Mouse (Mus musculus) stomach, embryonic 15.5 days (tissue): ENCODE measurements around the gene Gabarapl2. TPM values are rescaled to one million over a fixed set of nuclear protein-coding genes. Genes with fewer than 3 reads are reported as not detected.
A peak's percentile ranks its signal among the peaks of the same experiment; 100 is the strongest.

ENCODE experiments used
- ATAC-seq: fragments of 200-750 bp; cut with Nextera tagmentation; 2 replicates; pipeline ENCODE4 v1.8.0; 2017; ENCODE audit warnings: low read depth, moderate number of reproducible peaks, moderate TSS enrichment; ENCODE audit not compliant: insufficient read depth, low FRiP score
- H3K27ac ChIP-seq: fragments of 300-500 bp; sonication (generic); 2 replicates; pipeline ENCODE4 v1.5.1; 2015; ENCODE audit warnings: mild to moderate bottlenecking, inconsistent platforms
- H3K27me3 ChIP-seq: fragments of 300-500 bp; sonication (generic); replicated peaks from 2 replicates; pipeline ENCODE4 v1.6.1; 2015; ENCODE audit warnings: inconsistent platforms
- H3K36me3 ChIP-seq: fragments of 300-500 bp; sonication (generic); 2 replicates; pipeline ENCODE4 v1.6.1; 2015; ENCODE audit warnings: inconsistent platforms
- H3K4me1 ChIP-seq: fragments of 300-500 bp; sonication (generic); 2 replicates; pipeline ENCODE4 v1.6.1; 2015; ENCODE audit warnings: inconsistent platforms
- H3K4me2 ChIP-seq: fragments of 300-500 bp; sonication (generic); 2 replicates; pipeline ENCODE4 v1.6.1; 2015; ENCODE audit warnings: mild to moderate bottlenecking, inconsistent platforms
- H3K4me3 ChIP-seq: fragments of 300-500 bp; sonication (generic); replicated peaks from 2 replicates; pipeline ENCODE4 v1.5.1; 2015; ENCODE audit warnings: inconsistent platforms
- H3K9ac ChIP-seq: fragments of 300-500 bp; sonication (generic); 2 replicates; pipeline ENCODE4 v1.6.1; 2015; ENCODE audit warnings: inconsistent platforms
- H3K9me3 ChIP-seq: fragments of 300-500 bp; sonication (generic); 2 replicates; pipeline ENCODE4 v1.6.1; 2016; ENCODE audit warnings: inconsistent platforms
- WGBS: fragments of 180-500 bp; shearing (Covaris S2); methylation state at CpG from one replicate; pipeline ENCODE4 v1.1.7; 2015; 5-methylcytosine and 5-hydroxymethylcytosine counted together
- polyA plus RNA-seq: library from polyadenylated mRNA; unstranded; fragments of >200 nt; fragmentation: Nextera tagmentation; extraction: Ambion mirVana; gene quantifications from 2 replicates; pipeline ENCODE4 v1.2.1, GENCODE M21; 2015

Gabarapl2 gene
- polyA plus RNA-seq, 1 experiment from 2014 or later: 205 TPM

GRCm38 (mm10) chr8:111939516-111940142 lies 874 bp upstream of the Gabarapl2 start:
- Histone ChIP-seq H3K9ac (no peak overlapping the region), H3K27me3 (no peaks in the 10 kb centered on the region), H3K27ac (peak overlapping the region; percentile 83), H3K4me3 (peak overlapping the region; percentile 87), H3K9me3 (no peaks in the 10 kb centered on the region), H3K4me1 (peaks cover 18% of the 10 kb centered on the region), H3K36me3 (0 out of 2 replicates have a peak, but pooled peaks cover 11% of the 10 kb centered on the region), H3K4me2 (peak overlapping the region; percentile 96)
- WGBS: 3% methylated on average over 10 of the region's 10 CpGs
- peak; percentile 90 for ATAC-seq

GRCm38 (mm10) chr8:111941101-111941454 lies 575 bp downstream of the Gabarapl2 start:
- Histone ChIP-seq H3K27me3 (no peaks in the 10 kb centered on the region), H3K4me3 (peak overlapping the region; percentile 87), H3K4me2 (peak overlapping the region; percentile 96), H3K9me3 (no peaks in the 10 kb centered on the region), H3K27ac (peak overlapping the region; percentile 83), H3K36me3 (peaks cover 21% of the 10 kb centered on the region; the same call in 1 of the 2 replicates), H3K9ac (peak overlapping the region; percentile 67), H3K4me1 (peaks cover 18% of the 10 kb centered on the region)
- under 1% methylated on average over 23 of the region's 23 CpGs for WGBS
- 0 out of 2 replicates have a peak, but pooled peaks have one; percentile 19 for ATAC-seq

GRCm38 (mm10) chr8:111943544-111943943 lies 3.0 kb downstream of the Gabarapl2 start:
- no peak overlapping the region for H3K4me2 ChIP-seq
- no peaks in the 10 kb centered on the region for H3K27me3 ChIP-seq
- ATAC-seq: no peak
- H3K4me3 ChIP-seq: no peak overlapping the region
- H3K4me1 ChIP-seq: peaks cover 18% of the 10 kb centered on the region
- no peak overlapping the region for H3K9ac ChIP-seq
- no peak overlapping the region for H3K27ac ChIP-seq
- WGBS: 85% methylated on average over 2 of the region's 2 CpGs
- H3K36me3 ChIP-seq: peaks cover 27% of the 10 kb centered on the region
- no peaks in the 10 kb centered on the region for H3K9me3 ChIP-seq

DNA sequence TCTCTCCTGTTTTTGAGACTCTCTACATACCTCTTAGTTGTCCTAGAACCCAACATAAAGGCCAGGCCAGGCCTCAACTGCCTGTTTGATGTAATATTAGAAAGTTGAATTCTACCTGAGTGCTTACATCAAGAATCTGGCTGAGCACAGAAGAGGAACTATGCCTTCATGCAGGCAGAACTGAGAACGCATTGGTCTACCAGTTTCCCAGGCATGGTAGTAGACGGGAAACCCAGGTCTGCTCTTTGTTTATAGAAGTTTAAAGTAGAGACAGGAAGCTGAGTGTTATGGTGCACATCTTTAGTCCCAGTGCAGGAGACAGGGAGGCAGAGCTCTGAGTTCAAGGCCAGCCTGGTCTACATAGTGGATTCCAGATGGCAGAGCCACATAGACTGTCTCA lies 6.6 kb downstream of the Gabarapl2 start:
- 74% methylated on average over 2 of the region's 2 CpGs for WGBS
- no peak overlapping the region for H3K4me3 ChIP-seq
- no peak overlapping the region for H3K4me2 ChIP-seq
- peaks cover 36% of the 10 kb centered on the region for H3K36me3 ChIP-seq
- no peaks in the 10 kb centered on the region for H3K27me3 ChIP-seq
- no peak overlapping the region for H3K9ac ChIP-seq
- H3K9me3 ChIP-seq: no peaks in the 10 kb centered on the region
- no peak overlapping the region for H3K27ac ChIP-seq
- H3K4me1 ChIP-seq: 0 out of 2 replicates have a peak, but pooled peaks cover 1% of the 10 kb centered on the region
- ATAC-seq: no peak

DNA sequence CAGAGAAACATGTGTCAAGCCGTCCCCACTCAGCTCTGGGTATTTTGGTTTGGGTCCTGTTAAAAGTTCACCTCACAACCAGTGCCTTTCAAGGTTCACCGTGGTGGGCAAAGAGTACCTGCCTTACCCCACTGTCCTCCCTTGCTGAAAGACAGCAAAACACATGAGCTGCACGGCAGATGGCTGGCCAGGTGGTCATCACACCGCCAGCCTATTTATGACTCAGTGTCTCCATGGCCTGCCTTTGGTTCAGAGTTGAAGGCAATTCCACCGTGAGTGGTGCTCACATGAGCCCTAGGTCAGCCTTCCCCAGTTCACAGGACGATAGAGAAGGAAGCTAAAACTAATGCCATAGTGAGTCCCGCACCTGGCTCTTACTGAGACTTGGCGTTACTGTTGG lies 7.5 kb downstream of the Gabarapl2 start:
- Histone ChIP-seq H3K27me3 (no peaks in the 10 kb centered on the region), H3K9me3 (no peaks in the 10 kb centered on the region), H3K4me2 (no peak overlapping the region), H3K27ac (no peak overlapping the region), H3K9ac (no peak overlapping the region), H3K4me3 (no peak overlapping the region), H3K4me1 (no peaks in the 10 kb centered on the region), H3K36me3 (peaks cover 39% of the 10 kb centered on the region)
- ATAC-seq: no peak
- 89% methylated on average over 8 of the region's 8 CpGs for WGBS

GRCm38 (mm10) chr8:111950846-111951245 lies 10.3 kb downstream of the Gabarapl2 start:
- peaks cover 31% of the 10 kb centered on the region for H3K36me3 ChIP-seq
- H3K4me1 ChIP-seq: no peaks in the 10 kb centered on the region
- no peak overlapping the region for H3K9ac ChIP-seq
- no peak overlapping the region for H3K4me3 ChIP-seq
- H3K9me3 ChIP-seq: no peaks in the 10 kb centered on the region
- WGBS: 82% methylated on average over 3 of the region's 3 CpGs
- no peak overlapping the region for H3K4me2 ChIP-seq
- ATAC-seq: no peak
- H3K27me3 ChIP-seq: no peaks in the 10 kb centered on the region
- H3K27ac ChIP-seq: no peak overlapping the region

GRCm38 (mm10) chr8:111951317-111951716 lies 10.8 kb downstream of the Gabarapl2 start:
- no peaks in the 10 kb centered on the region for H3K9me3 ChIP-seq
- H3K9ac ChIP-seq: no peak overlapping the region
- peaks cover 27% of the 10 kb centered on the region for H3K36me3 ChIP-seq
- no peak overlapping the region for H3K4me2 ChIP-seq
- no peak overlapping the region for H3K4me3 ChIP-seq
- no peak for ATAC-seq
- no peaks in the 10 kb centered on the region for H3K4me1 ChIP-seq
- WGBS: 94% methylated on average over 7 of the region's 7 CpGs
- H3K27me3 ChIP-seq: no peaks in the 10 kb centered on the region
- no peak overlapping the region for H3K27ac ChIP-seq

GRCm38 (mm10) chr8:111951936-111952335 lies 11.4 kb downstream of the Gabarapl2 start:
- Histone ChIP-seq H3K4me1 (no peaks in the 10 kb centered on the region), H3K36me3 (peaks cover 28% of the 10 kb centered on the region), H3K27ac (no peak overlapping the region), H3K9me3 (no peaks in the 10 kb centered on the region), H3K9ac (no peak overlapping the region), H3K27me3 (no peaks in the 10 kb centered on the region), H3K4me2 (no peak overlapping the region), H3K4me3 (no peak overlapping the region)
- no peak for ATAC-seq
- WGBS: 94% methylated on average over 5 of the region's 5 CpGs

- H3K27me3 ChIP-seq: no peaks in the 10 kb centered on the region
- no peaks in the 10 kb centered on the region for H3K4me1 ChIP-seq
- no peaks in the 10 kb centered on the region for H3K9me3 ChIP-seq
- no peak overlapping the region for H3K4me3 ChIP-seq
- no peak overlapping the region for H3K27ac ChIP-seq
- 74% methylated on average over 4 of the region's 4 CpGs for WGBS
- no peak overlapping the region for H3K9ac ChIP-seq
- peaks cover 26% of the 10 kb centered on the region for H3K36me3 ChIP-seq
- H3K4me2 ChIP-seq: no peak overlapping the region
- no peak for ATAC-seq
These were observed 14.5 kb downstream of the Gabarapl2 start for GRCm38 (mm10) chr8:111954844-111955594.

GRCm38 (mm10) chr8:111955879-111956278 lies 15.4 kb downstream of the Gabarapl2 start:
- H3K9ac ChIP-seq: no peak overlapping the region
- no peaks in the 10 kb centered on the region for H3K4me1 ChIP-seq
- 81% methylated on average over 5 of the region's 5 CpGs for WGBS
- H3K4me3 ChIP-seq: no peak overlapping the region
- no peaks in the 10 kb centered on the region for H3K27me3 ChIP-seq
- H3K4me2 ChIP-seq: no peak overlapping the region
- no peaks in the 10 kb centered on the region for H3K9me3 ChIP-seq
- peaks cover 26% of the 10 kb centered on the region for H3K36me3 ChIP-seq
- no peak overlapping the region for H3K27ac ChIP-seq
- no peak for ATAC-seq

DNA sequence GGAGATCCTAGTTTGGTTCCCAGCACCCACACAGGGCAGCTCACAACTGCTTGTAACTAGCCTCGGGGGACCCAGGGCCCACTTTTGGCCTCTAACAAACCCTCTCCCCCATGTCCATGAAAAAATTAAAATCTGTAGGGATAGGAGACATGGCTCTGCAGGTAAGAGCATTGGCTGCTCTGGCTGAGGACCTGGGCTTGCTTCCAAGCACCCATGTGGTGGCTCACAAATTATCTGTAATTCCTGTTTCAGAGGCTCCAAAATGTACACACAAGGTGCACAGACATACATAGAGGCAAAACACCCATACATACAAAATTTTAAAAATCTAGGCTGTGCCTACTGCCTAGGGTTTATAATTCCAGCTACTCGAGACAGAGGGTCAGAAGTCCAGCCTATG lies 16.7 kb downstream of the Gabarapl2 start:
- Histone ChIP-seq H3K27ac (no peak overlapping the region), H3K9me3 (no peaks in the 10 kb centered on the region), H3K27me3 (no peaks in the 10 kb centered on the region), H3K4me2 (no peak overlapping the region), H3K4me1 (no peaks in the 10 kb centered on the region), H3K4me3 (no peak overlapping the region), H3K9ac (no peak overlapping the region), H3K36me3 (peaks cover 21% of the 10 kb centered on the region)
- ATAC-seq: no peak
- 91% methylated on average over 2 of the region's 2 CpGs for WGBS

DNA sequence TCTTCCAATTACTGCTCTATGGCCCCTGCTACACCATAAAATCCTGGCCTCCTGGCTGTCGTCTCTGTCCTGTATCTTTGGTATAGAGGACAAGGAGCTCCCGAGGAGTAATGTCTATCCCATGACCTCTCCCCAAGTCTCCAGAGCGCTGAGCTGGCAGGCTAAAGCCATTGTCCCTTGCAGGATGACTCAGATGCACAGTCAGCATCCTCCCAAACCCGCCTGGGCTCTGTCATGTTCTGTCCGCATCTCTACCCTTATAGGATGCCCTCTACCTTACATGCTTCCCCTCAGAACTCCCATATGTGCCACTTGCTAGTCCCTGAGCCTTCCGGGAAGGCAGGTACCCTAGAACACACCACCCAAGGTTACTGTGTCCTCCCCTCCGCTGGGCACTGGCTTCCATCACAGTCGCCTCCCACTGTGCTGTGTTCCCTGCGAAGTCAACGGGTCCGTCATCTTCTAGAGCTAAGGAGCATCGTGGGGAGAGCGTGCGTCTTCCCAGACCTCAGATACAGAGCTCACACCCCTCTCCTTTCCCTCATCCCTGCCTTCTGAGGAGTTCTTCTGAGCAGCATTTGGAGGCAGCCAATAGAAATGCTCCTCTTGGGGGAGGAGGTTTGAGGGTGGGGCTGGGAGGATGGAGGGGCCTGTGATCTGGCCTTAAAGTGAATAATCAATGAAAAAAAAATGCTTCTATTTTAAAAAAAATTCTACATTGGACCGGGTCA lies 20.3 kb downstream of the Gabarapl2 start:
- no peak overlapping the region for H3K4me2 ChIP-seq
- no peak overlapping the region for H3K4me3 ChIP-seq
- H3K27ac ChIP-seq: no peak overlapping the region
- no peak for ATAC-seq
- no peaks in the 10 kb centered on the region for H3K9me3 ChIP-seq
- no peaks in the 10 kb centered on the region for H3K27me3 ChIP-seq
- H3K4me1 ChIP-seq: no peaks in the 10 kb centered on the region
- H3K9ac ChIP-seq: no peak overlapping the region
- peaks cover 7% of the 10 kb centered on the region; the same call in 1 of the 2 replicates for H3K36me3 ChIP-seq
- 70% methylated on average over 15 of the region's 15 CpGs for WGBS
